In the genomic region with DNA sequence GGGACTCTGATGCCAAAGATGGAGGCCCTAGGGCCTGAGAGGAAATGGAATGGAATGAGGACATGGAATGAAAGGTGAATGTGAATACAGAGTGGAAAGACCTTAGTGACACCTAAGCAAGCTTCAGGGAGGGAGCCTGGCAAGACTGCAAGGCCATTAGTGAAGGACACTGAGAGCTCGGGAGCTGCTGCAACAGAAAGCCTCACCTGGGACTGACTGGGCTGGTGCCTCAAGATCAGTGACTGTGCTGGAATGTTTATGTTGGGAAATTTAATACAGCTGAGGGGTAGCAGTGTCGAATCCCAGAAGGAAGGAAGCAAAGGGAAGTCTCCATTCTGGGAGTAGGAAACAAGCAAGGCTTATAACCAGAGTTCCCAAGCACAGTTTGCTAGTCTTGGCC, we compare ENCODE assay signal across 24 mouse cellular contexts. TPM values are rescaled to one million over a fixed set of nuclear protein-coding genes. Genes with fewer than 3 reads are reported as not detected.
DNase-seq lines count a peak whose midpoint lies in the region; ATAC-seq and TF ChIP-seq lines count a peak whose summit lies in the region.
"Had no signal": no experiment of that assay in that cellular context is flagged by ENCODE, and none has a peak within 500 bp of the region (broad histone marks: within the 10 kb centered on the region; RNA-seq: fewer than 3 reads in every experiment).

No protein-coding gene starts in this region.

- no peaks in the 10 kb centered on the region for H3K27me3 ChIP-seq in intestine, embryonic 14.5 days (replicated peaks; ENCODE audit: control insufficient read depth, insufficient read depth, low read length)
- no peaks in the 10 kb centered on the region for H3K27me3 ChIP-seq in intestine, embryonic 16.5 days (replicated peaks; ENCODE audit: control insufficient read depth, insufficient read depth, low read length)
- H3K27me3 ChIP-seq in stomach, embryonic 14.5 days (ENCODE audit: control insufficient read depth, insufficient read depth, low read length), result no peaks in the 10 kb centered on the region
- no peaks in the 10 kb centered on the region for H3K27me3 ChIP-seq in stomach, postnatal 0 days (ENCODE audit: control insufficient read depth, insufficient read depth, low read length)
- no peaks in the 10 kb centered on the region for H3K27me3 ChIP-seq in embryonic facial prominence, embryonic 15.5 days
- H3K27me3 ChIP-seq: heart, embryonic 12.5 days; intestine, embryonic 15.5 days; liver, embryonic 12.5 days had no signal

- H3K36me3 ChIP-seq in intestine, embryonic 14.5 days (ENCODE audit: control insufficient read depth, insufficient read depth, low read length), result peaks cover 35% of the 10 kb centered on the region
- H3K36me3 ChIP-seq in intestine, embryonic 16.5 days (ENCODE audit: control insufficient read depth, insufficient read depth, low read length), result peaks cover 4% of the 10 kb centered on the region; the same call in 1 of the 2 replicates
- peaks cover 7% of the 10 kb centered on the region; the same call in 1 of the 2 replicates for H3K36me3 ChIP-seq in stomach, embryonic 14.5 days (ENCODE audit: control insufficient read depth, insufficient read depth, low read length)
- H3K36me3 ChIP-seq in stomach, postnatal 0 days (ENCODE audit: control insufficient read depth, insufficient read depth, low read length), result peaks cover 3% of the 10 kb centered on the region
- peaks cover 18% of the 10 kb centered on the region for H3K36me3 ChIP-seq in embryonic facial prominence, embryonic 15.5 days

- DNase-seq in adrenal gland, postnatal 10 days, result peak; percentile 13
- no peak for DNase-seq in adrenal gland, adult 18-20 months (ENCODE audit: low spot score in 2 of 2)
- DNase-seq in intestine, embryonic 14.5 days (ENCODE audit: low spot score), result no peak
- no peak for DNase-seq in stomach, postnatal 0 days (ENCODE audit: low spot score)
- DNase-seq in layer of hippocampus, adult 9-10 months (ENCODE audit: low spot score), result no peak
- DNase-seq: cerebellum, adult 9-10 months; cerebellum, postnatal 36 days; gastrocnemius, postnatal 14 days; kidney, adult 9 months; left cerebral cortex, postnatal 4 days; liver, postnatal 0 days; lung, postnatal 36 days; right cerebral cortex, postnatal 25 days; thymus, postnatal 4 days had no signal

- H3K4me1 ChIP-seq in intestine, embryonic 14.5 days (replicated peaks; ENCODE audit: control insufficient read depth, insufficient read depth, low read length), result no peaks in the 10 kb centered on the region
- H3K4me1 ChIP-seq in intestine, embryonic 16.5 days (ENCODE audit: control insufficient read depth, insufficient read depth, low read length), result no peaks in the 10 kb centered on the region
- H3K4me1 ChIP-seq in stomach, embryonic 14.5 days (ENCODE audit: control insufficient read depth, insufficient read depth, low read length), result 0 out of 2 replicates have a peak, but pooled peaks cover 7% of the 10 kb centered on the region
- no peaks in the 10 kb centered on the region for H3K4me1 ChIP-seq in stomach, postnatal 0 days (replicated peaks; ENCODE audit: control insufficient read depth, insufficient read depth)
- H3K4me1 ChIP-seq in embryonic facial prominence, embryonic 15.5 days, result no peaks in the 10 kb centered on the region
- H3K4me1 ChIP-seq: intestine, embryonic 15.5 days had no signal

- TF ChIP-seq CTCF in stomach, postnatal 0 days (IDR thresholded peaks at IDR 0.05; ENCODE audit: low read depth), result no peak

- H3K4me2 ChIP-seq in intestine, embryonic 14.5 days (ENCODE audit: low read length), result no peak overlapping the region
- no peak overlapping the region for H3K4me2 ChIP-seq in intestine, embryonic 16.5 days (ENCODE audit: low read depth, low read length)
- H3K4me2 ChIP-seq in stomach, embryonic 14.5 days (replicated peaks; ENCODE audit: low read depth, low read length), result no peak overlapping the region
- H3K4me2 ChIP-seq in stomach, postnatal 0 days (replicated peaks; ENCODE audit: low read depth), result no peak overlapping the region
- H3K4me2 ChIP-seq in embryonic facial prominence, embryonic 15.5 days (replicated peaks), result no peak overlapping the region
- H3K4me2 ChIP-seq: heart, embryonic 12.5 days; intestine, embryonic 15.5 days; liver, embryonic 12.5 days; midbrain, embryonic 11.5 days had no signal

- H3K9ac ChIP-seq in intestine, embryonic 14.5 days (ENCODE audit: low read length), result no peak overlapping the region
- no peak overlapping the region for H3K9ac ChIP-seq in intestine, embryonic 16.5 days (ENCODE audit: low read depth, low read length)
- no peak overlapping the region for H3K9ac ChIP-seq in stomach, embryonic 14.5 days (replicated peaks; ENCODE audit: low read depth, low read length)
- no peak overlapping the region for H3K9ac ChIP-seq in stomach, postnatal 0 days (ENCODE audit: low read length)
- no peak overlapping the region for H3K9ac ChIP-seq in embryonic facial prominence, embryonic 15.5 days
- H3K9ac ChIP-seq: heart, embryonic 12.5 days; intestine, embryonic 15.5 days; liver, embryonic 12.5 days; liver, postnatal 0 days had no signal

- WGBS in intestine, embryonic 14.5 days, result 27% methylated on average over 2 of the region's 2 CpGs
- WGBS in intestine, embryonic 16.5 days, result 38% methylated on average over 2 of the region's 2 CpGs
- WGBS in stomach, embryonic 14.5 days, result 20% methylated on average over 2 of the region's 2 CpGs
- WGBS in stomach, postnatal 0 days, result 44% methylated on average over 2 of the region's 2 CpGs
- WGBS in embryonic facial prominence, embryonic 15.5 days, result 31% methylated on average over 2 of the region's 2 CpGs

- H3K27ac ChIP-seq in intestine, embryonic 14.5 days (ENCODE audit: low read depth), result 0 out of 2 replicates have a peak overlapping the region, but pooled peaks have one; percentile 9
- H3K27ac ChIP-seq in intestine, embryonic 16.5 days (ENCODE audit: low read length), result no peak overlapping the region
- H3K27ac ChIP-seq in stomach, embryonic 14.5 days (ENCODE audit: low read length), result peak overlapping the region; percentile 41; the same call in 1 of the 2 replicates
- H3K27ac ChIP-seq in stomach, postnatal 0 days (replicated peaks), result no peak overlapping the region
- 0 out of 2 replicates have a peak overlapping the region, but pooled peaks have one; percentile 2 for H3K27ac ChIP-seq in embryonic facial prominence, embryonic 15.5 days (replicated peaks)
- H3K27ac ChIP-seq: intestine, embryonic 15.5 days; liver, embryonic 12.5 days had no signal

- H3K9me3 ChIP-seq in intestine, embryonic 14.5 days (ENCODE audit: control insufficient read depth, low read length), result no peaks in the 10 kb centered on the region
- H3K9me3 ChIP-seq in intestine, embryonic 16.5 days (ENCODE audit: control insufficient read depth, low read length), result no peaks in the 10 kb centered on the region
- H3K9me3 ChIP-seq in stomach, embryonic 14.5 days (ENCODE audit: control insufficient read depth, low read depth, low read length), result no peaks in the 10 kb centered on the region
- no peaks in the 10 kb centered on the region for H3K9me3 ChIP-seq in stomach, postnatal 0 days (ENCODE audit: control insufficient read depth, low read length)
- H3K9me3 ChIP-seq in embryonic facial prominence, embryonic 15.5 days (replicated peaks), result no peaks in the 10 kb centered on the region
- H3K9me3 ChIP-seq: heart, embryonic 12.5 days; intestine, embryonic 15.5 days; liver, embryonic 12.5 days had no signal

- no peak overlapping the region for H3K4me3 ChIP-seq in intestine, embryonic 14.5 days (ENCODE audit: low read depth, low read length)
- H3K4me3 ChIP-seq in intestine, embryonic 16.5 days (ENCODE audit: low read length), result no peak overlapping the region
- H3K4me3 ChIP-seq in stomach, embryonic 14.5 days (ENCODE audit: low read depth, low read length), result no peak overlapping the region
- H3K4me3 ChIP-seq in stomach, postnatal 0 days (ENCODE audit: low read depth, low read length), result no peak overlapping the region
- H3K4me3 ChIP-seq in embryonic facial prominence, embryonic 15.5 days (replicated peaks), result no peak overlapping the region
- H3K4me3 ChIP-seq: heart, embryonic 12.5 days; intestine, embryonic 15.5 days; liver, embryonic 12.5 days had no signal

- no peak for ATAC-seq in intestine, embryonic 14.5 days (replicated peaks; ENCODE audit: low FRiP score, low TSS enrichment, low read depth)
- no peak for ATAC-seq in intestine, embryonic 16.5 days
- no peak for ATAC-seq in stomach, embryonic 14.5 days (ENCODE audit: insufficient number of reproducible peaks, insufficient read depth, low FRiP score, low read depth)
- ATAC-seq in stomach, postnatal 0 days (ENCODE audit: low FRiP score, low TSS enrichment), result no peak
- ATAC-seq in embryonic facial prominence, embryonic 15.5 days (ENCODE audit: insufficient number of reproducible peaks, low FRiP score, low TSS enrichment, low read depth), result no peak
- ATAC-seq: forebrain, embryonic 14.5 days; hindbrain, embryonic 16.5 days; intestine, embryonic 15.5 days; liver, embryonic 12.5 days; liver, postnatal 0 days; midbrain, embryonic 16.5 days had no signal

- no peak for TF ChIP-seq EP300 in stomach, postnatal 0 days (optimal IDR thresholded peaks at IDR 0.05)

RNA-seq across cellular contexts. Expression of gene Chmp3, which starts 25.4 kb away (rescaled TPM):
- 100 to 1,000 TPM in 1 of 2 experiments, 10 to 100 TPM in 1; 85.8 to 101 TPM for total RNA-seq in adrenal gland, postnatal 10 days (2021)
- 100 to 1,000 TPM; 109 to 128 TPM for total RNA-seq in adrenal gland, adult 18-20 months (2021)
- 64.1 and 70.1 TPM in 2 replicates for polyA plus RNA-seq in intestine, embryonic 14.5 days (2014; fragmentation: Nextera tagmentation; extraction: Ambion mirVana)
- 78.8 and 83.3 TPM in 2 replicates for polyA plus RNA-seq in intestine, embryonic 16.5 days (2015; fragmentation: Nextera tagmentation; extraction: Ambion mirVana)
- polyA plus RNA-seq in stomach, embryonic 14.5 days (2014; fragmentation: Nextera tagmentation; extraction: Ambion mirVana), result 57.5 and 81.6 TPM in 2 replicates
- polyA plus RNA-seq in stomach, postnatal 0 days (2015; fragmentation: Nextera tagmentation; extraction: Ambion mirVana), result 88.5 and 91.4 TPM in 2 replicates
- 69.3 and 79.1 TPM in 2 replicates for polyA plus RNA-seq in embryonic facial prominence, embryonic 15.5 days (2015; fragmentation: Nextera tagmentation; extraction: Ambion mirVana)

Comparison
In these comparisons a context has a peak if more than half of its experiments do, and no peak if none do; other contexts are left out.
1. H3K27ac ChIP-seq: peak in intestine, embryonic 14.5 days (single experiment), stomach, embryonic 14.5 days (single experiment) and embryonic facial prominence, embryonic 15.5 days (single experiment); none in intestine, embryonic 16.5 days (single experiment) and stomach, postnatal 0 days (single experiment).